Mouse (Mus musculus) kidney, embryonic 14.5 days (tissue): ENCODE results near the gene Trim26. TPM values are rescaled to one million over a fixed set of nuclear protein-coding genes. Genes with fewer than 3 reads are reported as not detected.

Experiments used
- ATAC-seq: fragments of 200-750 bp; cut with Nextera tagmentation; 2 replicates; pipeline ENCODE4 v1.8.0; 2017; ENCODE audit warnings: moderate number of reproducible peaks, mild to moderate bottlenecking, moderate TSS enrichment, moderate library complexity; ENCODE audit not compliant: low FRiP score, low TSS enrichment
- H3K27ac ChIP-seq: fragments of 300-500 bp; sonication (generic); 2 replicates; pipeline ENCODE4 v1.5.1; 2014; ENCODE audit warnings: low read depth, mild to moderate bottlenecking, low read length, moderate library complexity, mixed read lengths
- H3K27me3 ChIP-seq: fragments of 300-500 bp; sonication (generic); 2 replicates; pipeline ENCODE4 v1.6.1; 2014; ENCODE audit warnings: mild to moderate bottlenecking, low read length; ENCODE audit not compliant: control insufficient read depth, insufficient read depth
- H3K36me3 ChIP-seq: fragments of 300-500 bp; sonication (generic); 2 replicates; pipeline ENCODE4 v1.6.1; 2014; ENCODE audit warnings: low read length, mixed read lengths; ENCODE audit not compliant: control insufficient read depth, insufficient read depth
- H3K4me1 ChIP-seq: fragments of 300-500 bp; sonication (generic); 2 replicates; pipeline ENCODE4 v1.6.1; 2014; ENCODE audit warnings: low read length, mixed read lengths; ENCODE audit not compliant: control insufficient read depth, insufficient read depth
- H3K4me2 ChIP-seq: fragments of 300-500 bp; sonication (generic); replicated peaks from 2 replicates; pipeline ENCODE4 v1.6.1; 2014; ENCODE audit warnings: low read depth, mild to moderate bottlenecking, low read length
- H3K4me3 ChIP-seq: fragments of 300-500 bp; sonication (generic); 2 replicates; pipeline ENCODE4 v1.5.1; 2014; ENCODE audit warnings: mild to moderate bottlenecking, low read length
- H3K9ac ChIP-seq: fragments of 300-500 bp; sonication (generic); 2 replicates; pipeline ENCODE4 v1.6.1; 2014; ENCODE audit warnings: low read depth, mild to moderate bottlenecking, low read length, moderate library complexity
- H3K9me3 ChIP-seq: fragments of 300-500 bp; sonication (generic); 2 replicates; pipeline ENCODE4 v1.6.1; 2016; ENCODE audit warnings: low read length; ENCODE audit not compliant: control insufficient read depth
- WGBS: fragments of 180-500 bp; shearing (Covaris S2); extraction: QIAGEN DNeasy Blood & Tissue Kit; methylation state at CpG from one replicate; pipeline ENCODE4 v1.1.7; 2014; 5-methylcytosine and 5-hydroxymethylcytosine counted together
- polyA plus RNA-seq: library from polyadenylated mRNA; unstranded; fragments of >200 nt; fragmentation: Nextera tagmentation; extraction: Ambion mirVana; gene quantifications from 2 replicates; pipeline ENCODE4 v1.2.1, GENCODE M21; 2014

Gene Trim26
- polyA plus RNA-seq, 1 experiment from 2014 or later: 32.3 TPM

GRCm38 (mm10) chr17:36900691-36901090 is 63.8 kb downstream of the Trim26 start:
- 42% methylated on average over 1 of the region's 1 CpGs for WGBS
- ATAC-seq: no peak
- Histone ChIP-seq H3K27ac (no peak overlapping the region), H3K9me3 (no peaks in the 10 kb centered on the region), H3K36me3 (no peaks in the 10 kb centered on the region), H3K4me3 (no peak overlapping the region), H3K4me2 (no peak overlapping the region), H3K9ac (no peak overlapping the region), H3K4me1 (no peaks in the 10 kb centered on the region), H3K27me3 (no peaks in the 10 kb centered on the region)

GRCm38 (mm10) chr17:36903651-36904050 is 66.7 kb downstream of the Trim26 start:
- no peak overlapping the region for H3K4me2 ChIP-seq
- no peak for ATAC-seq
- no peak overlapping the region for H3K4me3 ChIP-seq
- no peaks in the 10 kb centered on the region for H3K9me3 ChIP-seq
- H3K9ac ChIP-seq: no peak overlapping the region
- no peaks in the 10 kb centered on the region for H3K27me3 ChIP-seq
- H3K36me3 ChIP-seq: no peaks in the 10 kb centered on the region
- no peak overlapping the region for H3K27ac ChIP-seq
- 81% methylated on average over 3 of the region's 3 CpGs for WGBS
- H3K4me1 ChIP-seq: no peaks in the 10 kb centered on the region

- no peaks in the 10 kb centered on the region for H3K27me3 ChIP-seq
- 54% methylated on average over 1 of the region's 1 CpGs for WGBS
- no peaks in the 10 kb centered on the region for H3K4me1 ChIP-seq
- no peak overlapping the region for H3K4me3 ChIP-seq
- no peak overlapping the region for H3K27ac ChIP-seq
- no peaks in the 10 kb centered on the region for H3K36me3 ChIP-seq
- H3K9me3 ChIP-seq: no peaks in the 10 kb centered on the region
- H3K4me2 ChIP-seq: no peak overlapping the region
- no peak overlapping the region for H3K9ac ChIP-seq
- ATAC-seq: no peak
These were observed 71.3 kb downstream of the Trim26 start for GRCm38 (mm10) chr17:36908235-36908634.

Other genes starting within 250 kb of the Trim26 start
- not detected in 2 replicates for gene H2-M9, start 194.5 kb upstream of the Trim26 start, polyA plus RNA-seq
- gene H2-M1, start 164.9 kb upstream of the Trim26 start, polyA plus RNA-seq: not detected in 2 replicates
- gene H2-M10.5, start 64.2 kb upstream of the Trim26 start, polyA plus RNA-seq: not detected in 2 replicates
- gene H2-M10.6, start 25.0 kb upstream of the Trim26 start, polyA plus RNA-seq: not detected in 2 replicates
- 0.10 and 0.23 TPM in 2 replicates for gene Trim15, start 30.1 kb downstream of the Trim26 start, polyA plus RNA-seq
- 1.3 and 2.9 TPM in 2 replicates for gene Trim10, start 32.4 kb downstream of the Trim26 start, polyA plus RNA-seq
- not detected in 2 replicates for gene Trim40, start 53.0 kb downstream of the Trim26 start, polyA plus RNA-seq
- not detected in 2 replicates for gene Trim31, start 61.0 kb downstream of the Trim26 start, polyA plus RNA-seq
- gene Rnf39, start 105.8 kb downstream of the Trim26 start, polyA plus RNA-seq: 0.22 and 0.37 TPM in 2 replicates
- 125 and 163 TPM in 2 replicates for gene Ppp1r11, start 114.6 kb downstream of the Trim26 start, polyA plus RNA-seq
- 97.6 and 130 TPM in 2 replicates for gene Znrd1, start 121.4 kb downstream of the Trim26 start, polyA plus RNA-seq
- gene Znrd1as, start 121.5 kb downstream of the Trim26 start, polyA plus RNA-seq: 6.6 and 10.3 TPM in 2 replicates
- gene 2410137M14Rik, start 144.1 kb downstream of the Trim26 start, polyA plus RNA-seq: not detected in 2 replicates
- 0.16 and 0.39 TPM in 2 replicates for gene H2-M5, start 152.4 kb downstream of the Trim26 start, polyA plus RNA-seq
- 44.6 and 67.5 TPM in 2 replicates for gene Zfp57, start 164.0 kb downstream of the Trim26 start, polyA plus RNA-seq
- 0.12 and 0.14 TPM in 2 replicates for gene Mog, start 186.3 kb downstream of the Trim26 start, polyA plus RNA-seq
- 8.1 and 11.6 TPM in 2 replicates for gene Gabbr1, start 208.8 kb downstream of the Trim26 start, polyA plus RNA-seq